Mouse (Mus musculus): ENCODE measurements around the gene Prkar2b.
A peak's percentile ranks its signal among the peaks of the same experiment; 100 is the strongest.

Prkar2b gene

DNA sequence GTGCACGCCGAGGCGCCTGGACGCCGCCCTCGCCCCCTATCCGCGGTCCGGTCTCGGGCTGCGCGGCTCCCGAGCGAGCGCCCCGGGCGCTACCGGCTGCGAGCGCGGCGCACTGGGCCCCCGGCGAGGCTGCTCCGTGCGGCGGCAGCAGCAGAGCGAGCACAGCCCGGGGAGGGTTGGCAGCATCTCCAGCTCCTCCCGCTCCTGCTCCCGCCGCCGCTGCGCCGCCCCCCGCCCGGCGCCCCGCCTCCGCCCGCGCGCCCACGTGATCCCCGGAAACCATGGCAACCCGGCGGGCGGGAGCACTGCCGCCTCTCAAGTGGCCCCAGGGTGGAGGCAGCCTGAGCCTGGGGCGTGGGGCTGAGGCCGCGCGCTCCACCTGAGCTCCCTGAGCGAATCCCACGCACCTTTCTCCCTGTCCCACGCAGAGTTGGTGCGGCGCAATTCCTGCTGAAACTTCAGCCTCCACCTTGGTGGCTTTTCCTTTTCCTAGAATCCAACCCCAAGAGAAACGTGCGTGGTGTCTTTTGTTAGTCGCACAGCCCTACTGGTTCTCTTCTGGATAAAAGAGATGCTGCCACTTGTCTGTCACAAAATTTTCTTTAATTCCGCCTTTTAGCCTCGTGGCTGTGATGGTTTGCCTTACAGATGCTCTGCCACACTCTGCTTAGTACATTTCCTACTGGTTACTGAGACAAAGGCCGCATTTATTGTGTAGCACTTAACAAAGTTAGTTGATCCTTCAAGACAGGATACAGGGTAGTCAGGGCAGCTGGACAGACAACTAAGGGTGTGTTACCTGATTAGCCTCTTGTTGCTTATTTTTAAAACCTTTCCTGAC lies at the start of gene Prkar2b:
Gene Prkar2b, minus strand, starts transcription at position 207 of the 841 bp plus-strand sequence.
- peak; percentile 84 to 91 for DNase-seq

DNA sequence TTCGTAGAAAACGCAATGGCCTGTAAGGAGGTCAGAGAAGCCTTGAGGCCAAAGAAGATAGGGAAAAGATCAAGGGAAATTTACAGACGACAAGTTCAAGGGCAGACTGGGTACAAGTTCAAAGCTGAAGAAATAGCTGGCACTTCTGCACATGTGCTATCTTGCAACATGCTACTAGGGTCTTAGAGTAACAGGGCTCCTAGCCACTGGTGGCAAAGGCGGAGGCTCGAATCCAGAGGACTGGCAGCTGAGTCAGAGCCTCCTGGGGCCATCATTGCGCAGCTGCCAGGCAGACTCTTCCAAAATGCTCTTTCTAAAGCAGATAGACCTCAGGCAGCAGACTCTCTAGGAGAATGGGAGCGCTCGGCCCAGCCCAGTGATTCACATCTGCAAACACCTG lies 48.1 kb upstream of the Prkar2b start:
- DNase-seq: no peak

DNA sequence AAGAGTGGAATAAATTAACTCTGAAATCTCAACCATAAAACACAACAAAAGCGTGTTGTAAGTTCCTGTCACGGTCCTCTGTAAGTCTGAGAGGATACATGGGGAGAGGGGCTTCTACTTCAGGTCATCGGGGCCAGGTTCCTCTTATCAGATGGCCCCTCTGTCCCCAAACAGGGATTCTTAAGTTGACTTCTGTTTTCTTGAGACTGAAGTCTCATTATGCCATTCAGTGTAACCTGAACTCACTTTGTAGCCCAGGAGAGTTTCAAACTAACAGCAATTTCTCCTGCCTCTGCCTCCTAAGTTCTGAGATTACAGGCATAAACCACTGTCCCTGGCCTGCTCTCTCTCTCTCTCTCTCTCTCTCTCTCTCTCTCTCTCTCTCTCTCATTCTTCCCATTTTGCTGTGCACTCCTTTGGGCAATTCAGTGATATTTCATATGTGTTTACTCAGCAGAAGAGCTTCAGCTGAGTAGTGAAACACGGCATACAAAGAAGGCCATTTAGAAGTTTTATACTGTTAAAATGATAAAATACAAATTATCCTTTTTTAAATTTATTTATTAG lies 43.9 kb upstream of the Prkar2b start:
- no peak for DNase-seq

DNA sequence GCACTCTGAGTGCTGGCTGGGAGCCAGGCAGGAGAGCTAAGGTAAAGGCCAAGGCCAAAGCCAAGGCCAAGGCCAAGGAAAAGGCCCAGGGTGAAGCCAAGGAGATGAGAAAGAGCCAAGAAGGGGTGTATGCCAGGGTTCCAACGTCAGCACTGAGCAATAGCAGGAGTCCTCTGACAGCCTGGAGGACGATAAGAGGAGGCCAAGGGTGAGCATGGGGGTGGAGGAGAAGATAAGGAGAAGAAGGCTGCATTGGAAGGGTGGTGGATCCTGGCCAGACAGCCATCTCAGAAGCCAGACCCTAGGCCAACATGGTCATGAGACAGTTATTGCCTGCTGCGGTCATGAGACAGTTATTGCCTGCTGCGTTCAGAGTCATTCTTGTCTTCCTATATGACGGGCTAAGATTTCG lies 43.4 kb upstream of the Prkar2b start:
- no peak for DNase-seq

DNA sequence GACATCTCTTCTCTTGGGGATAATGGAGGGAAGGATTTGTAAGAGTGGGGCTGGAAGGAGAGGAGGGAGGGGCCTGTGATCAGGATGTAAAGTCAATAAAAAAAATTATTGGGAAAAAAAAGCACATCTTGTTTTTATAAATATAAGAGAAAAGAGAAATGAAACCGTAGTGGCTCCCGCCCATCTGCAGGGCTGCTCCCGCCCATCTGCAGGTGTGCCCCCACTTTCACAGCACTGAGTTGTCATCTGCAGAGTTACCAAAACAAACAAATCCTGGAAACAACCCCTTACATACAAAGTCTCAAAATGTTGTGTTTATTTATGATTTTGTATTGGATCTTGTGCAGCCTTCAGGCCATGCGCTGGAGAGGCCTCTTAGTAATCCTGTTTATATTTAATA lies 40.2 kb upstream of the Prkar2b start:
- peak; percentile 18 to 19 for DNase-seq

DNA sequence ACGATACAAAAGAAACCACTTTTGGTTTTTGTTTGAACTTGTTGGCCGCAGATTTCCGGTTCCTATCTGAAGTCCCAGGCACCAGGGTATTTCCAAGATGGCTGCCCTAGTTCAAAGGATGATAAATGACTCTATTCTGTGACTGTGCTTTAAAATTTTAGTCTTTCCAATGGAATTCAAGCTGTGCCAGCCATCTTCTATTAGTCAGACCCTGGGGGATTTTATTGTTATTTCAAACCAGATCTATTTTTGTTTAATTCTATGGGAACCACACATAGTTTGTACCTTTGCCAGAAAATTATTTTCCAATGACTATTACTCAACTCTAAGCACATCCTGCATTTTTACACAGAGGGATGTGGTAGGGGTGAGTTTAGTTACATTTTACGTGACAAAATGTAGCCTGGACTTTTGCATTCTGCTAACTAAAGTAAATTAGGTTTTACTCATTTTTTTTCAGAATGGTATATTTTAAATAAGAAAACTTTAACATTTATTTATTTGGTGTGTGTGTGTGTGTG lies 38.6 kb upstream of the Prkar2b start:
- no peak for DNase-seq

DNA sequence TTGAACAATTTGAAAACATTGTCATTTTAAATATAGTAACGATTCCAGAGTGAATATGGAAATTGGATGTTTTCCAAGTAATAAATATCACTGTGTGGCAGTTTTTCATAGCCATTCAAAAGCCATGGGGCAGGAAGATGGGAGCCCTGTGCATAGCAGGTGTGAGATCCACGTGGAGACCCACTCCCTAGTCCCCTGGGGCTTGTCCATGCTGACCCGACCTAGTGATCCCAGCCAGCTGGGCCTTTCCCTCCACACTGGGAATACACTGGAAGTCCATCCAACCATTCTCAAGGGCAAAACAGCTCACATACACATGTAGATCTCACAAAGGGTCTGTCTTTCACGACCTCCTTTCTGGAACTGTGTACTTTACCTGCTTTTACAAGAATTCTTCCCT lies 37.5 kb upstream of the Prkar2b start:
- DNase-seq: no peak

DNA sequence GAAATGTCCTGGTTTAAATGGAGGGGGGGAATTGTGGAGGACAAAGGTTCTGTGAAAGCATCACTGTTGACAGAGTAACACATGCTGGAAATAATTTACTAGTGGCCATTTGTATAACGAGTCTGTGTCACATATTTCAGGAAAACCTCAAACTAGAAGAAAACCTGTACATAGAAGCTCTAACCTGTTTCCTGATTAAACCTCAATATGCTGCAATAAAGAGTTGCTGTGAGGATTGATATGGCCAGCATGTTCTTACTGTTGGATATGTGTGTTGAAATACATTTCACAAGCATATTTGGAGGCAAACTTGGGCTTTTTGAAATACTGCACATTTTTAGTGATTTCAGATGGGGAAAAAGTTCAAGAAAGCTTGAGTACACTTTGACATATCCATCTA lies 36.0 kb upstream of the Prkar2b start:
- DNase-seq: no peak

DNA sequence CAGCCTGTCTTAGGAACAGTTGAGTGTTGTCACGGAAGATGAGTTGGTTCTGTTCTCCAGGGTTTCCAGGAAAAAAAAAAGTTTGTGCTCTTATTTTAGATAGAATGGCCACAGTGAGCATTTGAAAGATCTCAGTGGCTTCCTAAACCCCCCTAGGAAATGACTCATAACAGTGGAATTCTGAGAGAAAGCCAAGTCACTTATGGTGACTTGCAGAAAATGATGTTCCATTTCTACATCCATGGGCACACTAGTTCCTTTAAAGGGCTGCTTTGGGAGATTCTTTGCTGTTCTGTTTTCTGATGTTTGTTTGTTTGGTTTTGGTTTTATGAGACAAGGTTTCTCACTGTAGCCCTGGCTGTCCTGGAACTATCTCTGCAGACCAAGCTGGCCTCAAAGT lies 34.1 kb upstream of the Prkar2b start:
- DNase-seq: no peak

DNA sequence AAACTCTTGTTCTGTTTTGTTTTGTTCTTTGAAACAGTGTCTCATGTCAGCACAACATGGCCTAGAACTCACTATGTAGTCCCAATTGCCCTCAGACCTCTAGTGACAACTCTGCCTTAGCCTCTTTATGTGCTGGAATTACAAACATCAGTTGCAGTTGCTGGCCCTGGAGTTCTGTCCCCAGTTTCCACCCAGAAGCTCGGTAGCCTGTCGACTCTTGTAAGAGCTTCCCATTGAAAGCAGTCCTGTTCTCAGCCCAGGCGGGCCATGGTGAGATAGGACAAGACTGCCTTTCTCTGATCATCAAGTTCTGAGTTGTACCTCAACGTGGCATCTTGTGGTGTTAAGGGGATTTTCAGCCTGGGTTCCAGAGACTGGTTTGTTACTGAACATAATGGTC lies 31.4 kb upstream of the Prkar2b start:
- DNase-seq: no peak

DNA sequence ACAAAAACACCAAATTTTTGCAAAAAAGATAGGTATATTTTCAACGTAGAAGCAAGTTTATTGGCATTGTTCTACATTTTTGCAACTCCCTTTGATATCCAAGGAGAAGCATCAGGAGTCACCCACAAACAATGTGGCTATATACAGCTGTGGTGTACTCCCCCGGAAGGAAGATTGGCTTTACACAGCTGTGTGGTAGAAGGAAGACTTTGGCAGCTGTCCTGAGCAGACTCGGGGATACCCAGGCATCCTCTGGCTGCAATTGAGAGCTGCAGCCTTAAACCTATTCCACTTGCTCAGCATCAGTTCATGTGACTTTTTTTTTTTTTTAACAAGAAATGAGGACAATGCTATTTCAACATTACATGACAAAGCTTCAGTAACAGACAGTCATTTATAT lies 27.5 kb upstream of the Prkar2b start:
- no peak for DNase-seq

DNA sequence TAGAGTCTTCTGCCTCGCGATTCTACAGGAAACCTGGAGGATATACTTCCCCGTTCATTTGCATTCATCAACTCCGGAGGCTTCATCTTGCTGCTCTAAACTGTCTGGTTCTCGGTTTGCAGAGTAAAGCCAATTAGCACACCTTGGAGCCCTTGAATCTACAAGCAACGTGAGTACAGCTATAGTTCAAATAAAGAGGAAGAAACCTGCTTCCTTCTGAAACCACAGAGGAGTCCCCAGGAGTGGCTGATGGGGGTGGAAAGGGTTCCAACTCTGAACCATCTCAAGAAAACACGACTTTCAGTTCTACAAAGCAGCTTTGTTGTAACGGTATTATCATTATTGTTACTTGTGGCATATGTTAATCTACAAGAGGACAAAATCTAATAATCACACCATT lies 26.2 kb upstream of the Prkar2b start:
- no peak for DNase-seq

DNA sequence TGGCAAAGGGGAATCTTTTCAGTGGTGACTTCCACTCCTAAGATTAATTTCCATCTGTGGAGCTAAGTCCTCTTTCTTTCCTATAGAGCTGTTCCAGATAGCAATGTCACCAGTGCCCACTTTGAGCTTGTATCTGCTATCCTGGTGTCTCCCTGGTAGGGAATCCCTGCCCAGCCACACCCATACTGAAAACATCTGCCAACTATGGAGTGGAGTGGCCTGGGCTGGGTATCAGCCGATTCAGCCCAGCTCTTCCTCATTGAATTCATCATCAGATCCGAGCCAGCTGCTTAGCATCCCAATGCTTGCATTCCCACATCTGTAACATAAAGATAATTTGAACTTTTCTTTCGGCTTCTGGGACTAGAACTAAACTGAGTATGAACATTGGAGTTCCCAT lies 25.8 kb upstream of the Prkar2b start:
- no peak for DNase-seq

DNA sequence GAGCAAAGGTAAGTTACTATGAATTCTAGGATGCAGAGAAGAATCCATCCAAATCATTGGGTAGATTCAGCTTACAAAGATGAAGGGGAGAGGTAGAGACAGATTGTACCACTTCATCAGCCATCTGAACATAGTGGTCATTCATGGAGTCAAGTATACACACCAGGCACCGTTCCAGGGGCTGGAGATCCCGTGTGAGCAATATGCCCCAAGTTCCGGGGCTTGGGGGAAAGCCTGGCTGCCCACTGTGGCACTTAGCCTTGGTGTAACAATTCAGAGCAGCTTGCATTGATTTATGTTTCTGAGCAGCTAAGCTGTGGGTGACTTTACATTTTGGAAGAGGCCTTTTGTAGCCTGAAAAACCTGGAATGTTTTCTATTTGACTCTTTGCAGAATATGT lies 24.8 kb upstream of the Prkar2b start:
- DNase-seq: no peak

DNA sequence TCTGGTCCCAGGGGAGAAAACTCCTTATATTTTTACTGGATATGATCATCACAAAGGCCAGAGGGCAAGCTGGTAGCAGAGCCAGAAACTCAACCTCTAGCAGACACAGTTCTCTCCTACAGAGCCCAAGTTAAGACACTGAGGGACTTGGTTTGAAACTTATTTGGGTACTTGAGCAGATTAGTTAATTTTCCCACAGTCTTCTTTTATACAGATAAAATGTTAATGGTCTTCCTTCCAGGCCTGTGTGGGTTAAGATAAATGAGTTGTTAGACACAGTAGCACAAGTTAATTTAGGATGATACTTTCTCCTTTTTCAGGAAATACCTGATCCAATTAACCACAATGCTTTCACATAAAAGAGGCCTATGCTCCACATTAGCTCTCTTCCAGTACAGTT lies 24.1 kb upstream of the Prkar2b start:
- no peak for DNase-seq

DNA sequence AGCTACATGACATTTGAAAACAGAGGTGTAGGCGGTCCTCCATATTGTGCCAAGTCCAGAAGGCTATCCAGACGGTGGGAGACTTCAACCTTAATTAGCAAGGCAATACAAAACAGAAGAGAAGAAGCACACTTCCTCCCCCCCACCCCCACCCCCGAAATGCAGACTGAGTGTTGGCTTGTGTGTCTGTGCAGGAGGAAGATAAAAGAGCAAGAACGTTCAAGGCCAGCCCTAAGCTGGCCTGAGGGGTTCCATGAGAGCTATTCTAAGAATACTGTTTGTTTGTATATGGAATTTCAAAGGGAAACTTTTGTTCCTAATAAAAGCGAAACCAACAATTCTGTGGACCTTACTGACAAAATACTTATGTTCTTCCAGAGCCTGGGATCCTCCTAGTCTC lies 23.5 kb upstream of the Prkar2b start:
- DNase-seq: no peak

DNA sequence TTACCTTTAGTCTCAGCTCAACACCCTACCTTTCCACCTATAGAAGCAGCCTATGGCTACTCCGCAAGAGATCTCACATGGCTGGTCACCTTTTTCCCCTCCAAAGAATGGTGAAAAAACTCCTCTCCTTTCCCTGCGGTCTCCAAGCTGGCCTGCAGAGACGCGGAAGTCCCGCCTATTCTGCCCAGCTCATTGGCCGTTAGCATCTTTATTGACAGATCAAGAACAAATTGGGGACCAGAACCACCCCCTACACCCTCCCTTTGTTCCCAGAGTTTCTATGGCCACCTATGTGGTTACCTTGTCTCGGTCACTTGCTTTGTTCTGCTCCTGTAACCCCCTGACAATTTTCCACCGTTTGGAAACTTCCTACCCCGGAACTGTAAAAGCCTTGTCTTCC lies 19.6 kb upstream of the Prkar2b start:
- DNase-seq: no peak

DNA sequence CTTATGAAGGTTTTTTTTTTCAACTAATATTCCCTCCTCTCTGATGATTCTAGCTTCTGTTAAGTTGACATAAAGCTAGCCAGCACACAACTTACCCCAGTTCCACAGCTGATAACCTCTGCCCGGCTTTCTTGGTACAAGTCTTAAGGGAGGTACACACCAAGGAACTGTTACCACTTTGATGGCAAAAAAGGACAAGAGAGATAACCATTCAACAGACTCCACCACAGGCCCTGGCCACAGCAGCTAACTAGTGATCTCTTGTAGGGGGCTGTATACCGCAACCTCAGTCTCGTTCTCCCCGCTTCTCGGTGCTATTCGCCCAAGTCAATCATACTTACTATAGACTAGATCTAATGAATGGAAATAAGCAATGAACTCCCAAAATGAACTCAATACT lies 16.3 kb upstream of the Prkar2b start:
- no peak for DNase-seq

DNA sequence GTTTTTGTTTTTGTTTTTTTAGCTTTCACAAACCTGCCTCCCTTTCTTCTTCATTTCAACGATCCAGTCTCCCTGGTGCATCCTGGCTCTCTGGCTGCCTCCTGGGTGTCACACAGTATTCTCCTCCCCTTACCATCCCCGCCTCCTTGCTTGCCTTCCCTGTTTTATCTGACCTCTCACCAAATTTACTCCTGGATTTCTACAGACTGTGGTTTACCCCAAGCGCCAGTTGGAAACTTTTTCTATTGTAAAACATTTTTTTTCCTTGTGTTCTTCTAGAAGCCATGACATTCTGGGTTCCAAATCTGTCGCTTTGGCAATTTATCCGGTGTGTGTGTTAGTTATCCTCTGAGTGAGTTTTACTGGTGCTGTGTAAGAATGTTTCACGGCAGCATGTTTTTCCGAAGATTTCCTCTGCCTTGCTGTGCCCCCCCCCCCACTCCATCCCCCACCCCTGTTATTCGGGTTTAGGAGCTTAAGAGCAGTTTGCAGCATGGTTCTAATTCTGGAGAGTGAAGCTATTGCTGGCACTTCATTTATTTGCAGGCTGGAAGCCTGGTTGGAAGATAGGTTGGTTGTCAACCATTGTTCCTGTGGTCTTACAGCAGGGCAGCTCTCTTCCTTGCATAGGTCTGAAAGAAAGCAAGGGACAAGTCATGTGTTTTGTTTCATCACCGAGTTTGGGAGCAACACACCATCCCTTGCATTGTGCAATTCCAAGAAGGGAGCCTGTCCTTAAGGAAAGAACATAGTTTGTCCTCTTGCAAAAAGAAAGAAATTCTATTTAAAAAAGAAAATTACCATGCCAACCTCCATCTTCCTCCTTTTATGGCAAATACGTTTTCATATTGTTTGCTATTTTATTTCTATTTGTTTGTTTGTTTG lies 15.0 kb upstream of the Prkar2b start:
- DNase-seq: no peak

DNA sequence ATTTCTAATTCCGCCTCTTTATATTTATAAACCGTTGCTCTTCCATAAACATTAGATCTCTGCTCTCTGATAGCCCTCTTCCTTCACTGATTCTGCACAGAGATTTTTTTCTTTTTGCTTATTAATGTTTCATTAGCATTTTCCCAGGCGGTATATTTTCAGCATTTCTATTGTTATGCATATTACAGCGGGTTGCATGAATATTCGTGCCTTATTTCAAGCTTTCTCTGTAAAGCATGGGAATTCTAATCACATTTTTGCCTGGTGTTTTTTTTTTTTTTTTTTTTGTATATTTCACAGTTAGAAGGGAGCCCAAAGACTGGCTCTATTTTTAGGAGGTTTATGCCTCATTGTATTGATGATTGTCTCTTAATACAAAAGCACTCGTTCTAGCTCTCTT lies 13.2 kb upstream of the Prkar2b start:
- DNase-seq: no peak

DNA sequence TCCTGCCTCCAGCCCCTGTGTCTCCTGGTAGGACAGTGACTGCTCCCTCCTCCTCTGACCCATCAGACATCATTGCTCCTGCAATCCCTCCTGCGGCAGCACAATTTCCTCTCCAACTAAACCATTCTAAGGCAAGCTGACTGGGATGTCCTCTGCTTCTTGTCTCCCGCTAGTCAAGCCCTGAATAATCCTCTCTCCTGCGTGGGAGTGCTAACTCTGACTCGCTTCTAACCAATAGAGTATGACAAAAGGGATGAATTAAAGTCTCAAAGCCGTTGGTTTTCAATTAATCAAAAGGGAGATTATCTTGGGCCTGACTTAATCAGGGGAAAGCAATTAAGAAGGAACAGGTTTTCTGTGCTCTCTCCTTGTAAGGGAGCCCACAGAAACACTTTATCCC lies 4.9 kb upstream of the Prkar2b start:
- DNase-seq: no peak

DNA sequence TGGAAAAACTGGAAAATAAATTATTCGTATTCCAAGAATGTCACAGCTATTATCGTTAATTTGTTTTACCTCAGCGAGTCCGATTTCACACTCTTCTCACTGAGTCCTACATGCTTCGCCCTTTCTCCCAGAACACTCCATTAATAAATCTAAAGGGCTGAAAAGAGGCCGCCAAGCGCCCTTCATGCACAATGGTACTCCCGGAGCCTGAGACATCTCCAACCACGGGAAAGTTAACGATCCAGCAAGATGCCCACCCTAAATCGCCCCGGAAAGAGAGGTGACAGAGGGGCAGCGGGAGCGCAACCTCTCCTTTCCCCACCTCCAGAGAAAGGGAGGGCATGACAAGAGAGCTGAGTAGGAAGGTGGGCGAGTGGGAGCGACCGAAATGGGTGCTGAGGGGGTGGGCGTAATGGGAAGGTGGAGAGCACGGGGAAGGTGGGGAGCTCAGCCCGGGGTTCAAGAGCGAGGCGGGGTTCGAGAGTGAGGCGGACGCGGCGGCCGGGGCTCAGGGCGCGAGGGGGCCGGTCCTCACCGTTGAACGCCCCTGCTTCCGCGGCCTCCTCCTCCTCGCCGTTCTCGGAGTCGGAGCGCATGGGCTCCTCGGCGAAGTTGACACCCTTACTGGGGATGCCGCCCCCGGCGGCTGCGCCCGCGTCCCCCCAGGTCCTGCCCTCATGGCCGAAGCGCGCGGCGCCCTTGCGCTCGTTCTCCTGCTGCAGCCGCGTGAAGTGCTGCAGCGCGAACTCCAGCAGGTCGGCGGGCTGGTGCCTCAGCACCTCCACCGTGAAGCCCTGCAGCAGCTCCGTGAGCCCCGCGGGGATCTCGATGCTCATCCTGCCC lies 628 bp downstream of the Prkar2b start:
- DNase-seq: no peak

DNA sequence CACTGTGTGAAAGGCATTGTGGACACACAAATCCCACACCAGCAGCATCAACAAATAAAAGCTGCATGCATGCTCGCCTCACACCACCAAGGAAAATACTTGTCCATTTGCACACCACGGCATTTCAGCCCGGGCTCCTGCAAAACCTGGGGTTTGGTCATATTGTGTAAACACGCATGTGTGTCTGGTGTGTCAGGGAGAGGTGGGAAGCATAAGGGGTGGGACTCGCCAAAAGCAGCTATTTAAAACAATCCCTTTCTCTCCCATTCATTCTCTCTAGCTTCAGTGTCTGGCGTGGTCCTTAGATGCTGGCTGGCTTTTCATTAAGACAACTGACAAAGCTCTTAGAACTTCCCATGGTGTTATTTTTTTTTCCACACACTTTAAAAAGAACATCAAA lies 1.4 kb downstream of the Prkar2b start:
- no peak for DNase-seq
